Mouse (Mus musculus): ENCODE results near the gene Sept11.

DNA sequence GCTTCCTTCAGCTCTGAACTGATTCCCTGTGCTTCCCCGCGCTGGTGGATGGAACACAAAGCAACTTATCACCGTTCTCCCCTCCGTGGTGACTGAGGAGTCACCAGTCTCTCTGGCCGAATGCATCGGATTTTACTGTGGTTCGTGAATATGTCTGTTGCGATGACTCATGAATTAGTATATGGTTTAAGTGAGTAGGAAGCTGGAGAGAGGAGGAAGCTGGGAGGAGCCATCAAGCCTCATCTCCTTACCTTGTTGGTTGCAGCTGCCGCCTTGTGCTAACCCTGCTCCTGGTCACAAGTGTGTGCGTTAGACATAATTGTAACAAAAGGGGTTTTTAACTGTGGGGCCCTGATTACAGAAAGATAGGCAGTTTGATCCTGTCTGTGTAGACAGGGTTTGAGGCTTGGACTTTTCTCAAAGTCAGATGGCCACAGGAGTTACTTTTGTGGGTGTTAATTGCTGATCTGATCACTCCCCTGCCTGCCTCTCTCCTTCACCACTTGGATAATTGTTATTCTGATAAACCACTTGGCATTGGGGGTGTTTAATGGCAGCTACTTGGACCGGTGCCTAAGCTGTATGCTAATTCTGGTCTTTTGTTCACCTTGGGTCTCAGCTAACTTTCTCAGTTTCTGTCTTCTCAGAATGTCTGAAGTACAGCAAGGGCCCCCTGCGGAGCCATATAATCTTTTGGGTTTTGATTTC is 33.1 kb downstream of the Sept11 start:
- TF ChIP-seq CTCF (IDR thresholded peaks at IDR 0.05; ENCODE audit: borderline replicate concordance, insufficient read depth, low read depth, low read length) (no peak), POLR2A (IDR thresholded peaks at IDR 0.05; ENCODE audit: borderline replicate concordance, insufficient read depth, low read length) (no peak)
